ENCODE assay signal across 8 mouse cellular contexts in the genomic region with DNA sequence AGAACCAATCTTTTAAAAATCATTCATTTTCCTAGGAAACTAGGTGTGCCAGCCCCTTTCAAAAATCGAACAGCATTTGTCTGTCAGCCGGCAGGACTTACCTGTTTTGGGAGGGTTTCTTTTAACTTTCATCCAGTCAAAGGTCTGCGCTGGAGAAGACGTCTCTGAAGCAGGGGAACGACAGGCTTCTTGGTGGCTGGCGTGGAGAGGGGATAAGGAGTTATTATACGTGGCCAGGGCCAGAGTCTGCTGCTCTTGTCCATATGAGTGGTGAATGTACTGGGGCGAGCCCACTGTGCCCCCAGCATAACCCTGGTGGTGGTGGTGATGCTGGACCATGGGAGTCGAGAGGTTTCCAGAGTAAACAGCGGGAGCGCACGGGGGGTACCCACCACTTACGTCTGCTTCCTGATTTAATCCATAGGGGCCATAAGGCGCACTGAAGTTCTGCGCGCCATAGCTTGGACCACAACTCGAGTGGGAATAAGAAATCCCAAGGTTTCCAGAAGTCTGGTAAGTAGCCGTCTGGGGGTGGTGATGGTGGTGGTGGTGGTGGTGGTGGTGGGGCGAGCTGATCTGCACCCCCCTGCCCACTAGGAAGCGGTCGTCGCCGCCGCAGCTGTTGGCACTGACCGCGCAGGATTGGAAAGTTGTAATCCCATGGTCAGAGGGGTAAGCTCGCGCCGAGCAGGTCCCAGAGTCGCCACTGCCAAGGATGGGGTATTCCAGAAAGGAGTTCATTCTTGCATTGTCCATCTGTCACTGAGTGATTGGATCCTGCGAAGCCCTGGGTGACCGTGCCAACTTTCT. TPM values are rescaled to one million over a fixed set of nuclear protein-coding genes. Genes with fewer than 3 reads are reported as not detected.
DNase-seq lines count a peak whose midpoint lies in the region; ATAC-seq lines count a peak whose summit lies in the region.

No protein-coding gene starts in this region.

- H3K27me3 ChIP-seq in heart, embryonic 15.5 days, result peaks cover 99% of the 10 kb centered on the region
- H3K27me3 ChIP-seq in hindbrain, embryonic 14.5 days (ENCODE audit: control insufficient read depth, insufficient read depth, low read length), result peaks cover 74% of the 10 kb centered on the region
- H3K27me3 ChIP-seq in midbrain, embryonic 14.5 days (ENCODE audit: control insufficient read depth, insufficient read depth, low read length), result peaks cover 96% of the 10 kb centered on the region

- 1% methylated on average over 32 of the region's 32 CpGs for WGBS in heart, embryonic 15.5 days
- WGBS in hindbrain, embryonic 14.5 days, result 1% methylated on average over 32 of the region's 32 CpGs
- WGBS in midbrain, embryonic 14.5 days, result 2% methylated on average over 32 of the region's 32 CpGs

- peaks cover 19% of the 10 kb centered on the region for H3K4me1 ChIP-seq in heart, embryonic 15.5 days (replicated peaks)
- H3K4me1 ChIP-seq in brown adipose tissue, adult 24 weeks (ENCODE audit: control insufficient read depth, insufficient read depth, insufficient read length, low read length), result no peaks in the 10 kb centered on the region; the same call in 1 of the 2 replicates
- peaks cover 14% of the 10 kb centered on the region for H3K4me1 ChIP-seq in hindbrain, embryonic 14.5 days (replicated peaks; ENCODE audit: control insufficient read depth, insufficient read depth, low read length)
- H3K4me1 ChIP-seq in midbrain, embryonic 14.5 days (ENCODE audit: control insufficient read depth, insufficient read depth, low read length), result peaks cover 8% of the 10 kb centered on the region

- H3K4me2 ChIP-seq in heart, embryonic 15.5 days, result peak overlapping the region; percentile 97
- peak overlapping the region; percentile 81 for H3K4me2 ChIP-seq in hindbrain, embryonic 14.5 days (replicated peaks)
- H3K4me2 ChIP-seq in midbrain, embryonic 14.5 days (ENCODE audit: low read length), result peak overlapping the region; percentile 85

- intact Hi-C loops in gastrocnemius, postnatal 36 days (cut with DNase I), result loop anchor here (5.0 kb wide), 2 partner anchors 35 to 150 kb away; a partner anchor contains a TSS
- intact Hi-C loops in left cerebral cortex, postnatal 14 days (cut with DNase I), result no loop called here

- H3K9ac ChIP-seq in heart, embryonic 15.5 days, result peak overlapping the region; percentile 16; the same call in 1 of the 2 replicates
- no peak overlapping the region for H3K9ac ChIP-seq in hindbrain, embryonic 14.5 days
- no peak overlapping the region for H3K9ac ChIP-seq in midbrain, embryonic 14.5 days (replicated peaks; ENCODE audit: low read length)

- no peak for DNase-seq in heart, adult 11 months
- DNase-seq in hindbrain, embryonic 14.5 days (ENCODE audit: low spot score), result no peak
- peak; percentile 11 for DNase-seq in midbrain, embryonic 14.5 days
- DNase-seq in left cerebral cortex, adult 11 months (ENCODE audit: low spot score), result no peak
- no peak for DNase-seq in gastrocnemius, postnatal 36 days
- no peak for DNase-seq in left cerebral cortex, postnatal 14 days (ENCODE audit: low spot score in 2 of 2)

- H3K9me3 ChIP-seq in heart, embryonic 15.5 days (replicated peaks), result no peaks in the 10 kb centered on the region
- H3K9me3 ChIP-seq in hindbrain, embryonic 14.5 days (ENCODE audit: control insufficient read depth, low read length), result no peaks in the 10 kb centered on the region
- no peaks in the 10 kb centered on the region for H3K9me3 ChIP-seq in midbrain, embryonic 14.5 days (ENCODE audit: control insufficient read depth, low read length)

- H3K4me3 ChIP-seq in heart, embryonic 15.5 days, result peak overlapping the region; percentile 75
- H3K4me3 ChIP-seq in brown adipose tissue, adult 24 weeks (ENCODE audit: insufficient read depth, low read depth, low read length), result peak overlapping the region; percentile 84
- peak overlapping the region; percentile 71 for H3K4me3 ChIP-seq in hindbrain, embryonic 14.5 days (replicated peaks; ENCODE audit: low read length)
- H3K4me3 ChIP-seq in midbrain, embryonic 14.5 days (replicated peaks; ENCODE audit: low read depth, low read length), result peak overlapping the region; percentile 43

- no peak overlapping the region for H3K27ac ChIP-seq in heart, embryonic 15.5 days
- H3K27ac ChIP-seq in brown adipose tissue, adult 24 weeks (replicated peaks; ENCODE audit: low read depth, low read length), result 0 out of 2 replicates have a peak overlapping the region, but pooled peaks have one; percentile 9
- no peak overlapping the region; the same call in 1 of the 2 replicates for H3K27ac ChIP-seq in hindbrain, embryonic 14.5 days
- H3K27ac ChIP-seq in midbrain, embryonic 14.5 days (replicated peaks; ENCODE audit: low read depth, low read length), result no peak overlapping the region

- ATAC-seq in heart, embryonic 15.5 days (replicated peaks; ENCODE audit: insufficient number of reproducible peaks, insufficient read depth, low FRiP score, low read depth), result no peak; the same call in 1 of the 2 replicates
- no peak; the same call in 1 of the 2 replicates for ATAC-seq in hindbrain, embryonic 14.5 days (ENCODE audit: low FRiP score)
- ATAC-seq in midbrain, embryonic 14.5 days (ENCODE audit: low FRiP score, low TSS enrichment), result 0 out of 2 replicates have a peak, but pooled peaks have one; percentile 34

- no peaks in the 10 kb centered on the region for H3K36me3 ChIP-seq in heart, embryonic 15.5 days
- no peaks in the 10 kb centered on the region for H3K36me3 ChIP-seq in hindbrain, embryonic 14.5 days (replicated peaks; ENCODE audit: control insufficient read depth, insufficient read depth)
- no peaks in the 10 kb centered on the region for H3K36me3 ChIP-seq in midbrain, embryonic 14.5 days (ENCODE audit: control insufficient read depth, insufficient read depth, low read length)

RNA-seq across cellular contexts. Expression of a gene that starts 0.4 kb away (rescaled TPM):
- polyA plus RNA-seq in heart, embryonic 15.5 days (2015; fragmentation: Nextera tagmentation; extraction: Ambion mirVana), result 0.59 and 1.1 TPM in 2 replicates
- polyA plus RNA-seq in brown adipose tissue, adult 24 weeks (2012; ENCODE audit: insufficient read depth, insufficient read length, missing spikeins), result 0.50 and 0.99 TPM in 2 replicates
- polyA plus RNA-seq in hindbrain, embryonic 14.5 days (2014; fragmentation: Nextera tagmentation; extraction: Ambion mirVana), result 2.6 and 3.0 TPM in 2 replicates
- polyA plus RNA-seq in midbrain, embryonic 14.5 days (2014; fragmentation: Nextera tagmentation; extraction: Ambion mirVana), result 0.26 and 0.61 TPM in 2 replicates
- total RNA-seq in gastrocnemius, postnatal 36 days (2021), result under 1 TPM; 0.13 to 0.15 TPM
- not detected for total RNA-seq in left cerebral cortex, postnatal 14 days (2021)

RNA-seq across cellular contexts. Expression of a gene that starts 7.0 kb away (rescaled TPM):
- 1.2 and 3.1 TPM in 2 replicates for polyA plus RNA-seq in heart, embryonic 15.5 days (2015; fragmentation: Nextera tagmentation; extraction: Ambion mirVana)
- 2.9 TPM in 1 of 2 replicates, not detected in the other for polyA plus RNA-seq in brown adipose tissue, adult 24 weeks (2012; ENCODE audit: insufficient read depth, insufficient read length, missing spikeins)
- polyA plus RNA-seq in hindbrain, embryonic 14.5 days (2014; fragmentation: Nextera tagmentation; extraction: Ambion mirVana), result 27.6 and 35.1 TPM in 2 replicates
- 0.12 and 0.20 TPM in 2 replicates for polyA plus RNA-seq in midbrain, embryonic 14.5 days (2014; fragmentation: Nextera tagmentation; extraction: Ambion mirVana)
- total RNA-seq in gastrocnemius, postnatal 36 days (2021), result under 1 TPM in 1 of 2 experiments, not detected in 1; 0.22 TPM
- not detected for total RNA-seq in left cerebral cortex, postnatal 14 days (2021)

RNA-seq across cellular contexts. Expression of a gene that starts 19.6 kb away (rescaled TPM):
- polyA plus RNA-seq in heart, embryonic 15.5 days (2015; fragmentation: Nextera tagmentation; extraction: Ambion mirVana), result 0.33 and 0.68 TPM in 2 replicates
- not detected in 2 replicates for polyA plus RNA-seq in brown adipose tissue, adult 24 weeks (2012; ENCODE audit: insufficient read depth, insufficient read length, missing spikeins)
- 4.1 and 5.0 TPM in 2 replicates for polyA plus RNA-seq in hindbrain, embryonic 14.5 days (2014; fragmentation: Nextera tagmentation; extraction: Ambion mirVana)
- polyA plus RNA-seq in midbrain, embryonic 14.5 days (2014; fragmentation: Nextera tagmentation; extraction: Ambion mirVana), result not detected in 2 replicates
- not detected for total RNA-seq in gastrocnemius, postnatal 36 days (2021)
- not detected for total RNA-seq in left cerebral cortex, postnatal 14 days (2021)

RNA-seq across cellular contexts. Expression of a gene that starts 33.9 kb away (rescaled TPM):
- 0.43 and 0.77 TPM in 2 replicates for polyA plus RNA-seq in heart, embryonic 15.5 days (2015; fragmentation: Nextera tagmentation; extraction: Ambion mirVana)
- 14.0 and 26.4 TPM in 2 replicates for polyA plus RNA-seq in brown adipose tissue, adult 24 weeks (2012; ENCODE audit: insufficient read depth, insufficient read length, missing spikeins)
- 19.7 and 22.5 TPM in 2 replicates for polyA plus RNA-seq in hindbrain, embryonic 14.5 days (2014; fragmentation: Nextera tagmentation; extraction: Ambion mirVana)
- not detected in 2 replicates for polyA plus RNA-seq in midbrain, embryonic 14.5 days (2014; fragmentation: Nextera tagmentation; extraction: Ambion mirVana)
- total RNA-seq in gastrocnemius, postnatal 36 days (2021), result 1 to 10 TPM; 2.0 TPM
- not detected for total RNA-seq in left cerebral cortex, postnatal 14 days (2021)

RNA-seq across cellular contexts. Expression of a gene that starts 46.7 kb away (rescaled TPM):
- polyA plus RNA-seq in heart, embryonic 15.5 days (2015; fragmentation: Nextera tagmentation; extraction: Ambion mirVana), result 2.3 and 6.3 TPM in 2 replicates
- 35.9 and 39.4 TPM in 2 replicates for polyA plus RNA-seq in brown adipose tissue, adult 24 weeks (2012; ENCODE audit: insufficient read depth, insufficient read length, missing spikeins)
- polyA plus RNA-seq in hindbrain, embryonic 14.5 days (2014; fragmentation: Nextera tagmentation; extraction: Ambion mirVana), result 175 and 180 TPM in 2 replicates
- polyA plus RNA-seq in midbrain, embryonic 14.5 days (2014; fragmentation: Nextera tagmentation; extraction: Ambion mirVana), result not detected in 2 replicates
- total RNA-seq in gastrocnemius, postnatal 36 days (2021), result 1 to 10 TPM; 1.6 to 2.0 TPM
- not detected for total RNA-seq in left cerebral cortex, postnatal 14 days (2021)
